Mouse (Mus musculus): Measurements from ENCODE around the gene Wfdc18.

DNA sequence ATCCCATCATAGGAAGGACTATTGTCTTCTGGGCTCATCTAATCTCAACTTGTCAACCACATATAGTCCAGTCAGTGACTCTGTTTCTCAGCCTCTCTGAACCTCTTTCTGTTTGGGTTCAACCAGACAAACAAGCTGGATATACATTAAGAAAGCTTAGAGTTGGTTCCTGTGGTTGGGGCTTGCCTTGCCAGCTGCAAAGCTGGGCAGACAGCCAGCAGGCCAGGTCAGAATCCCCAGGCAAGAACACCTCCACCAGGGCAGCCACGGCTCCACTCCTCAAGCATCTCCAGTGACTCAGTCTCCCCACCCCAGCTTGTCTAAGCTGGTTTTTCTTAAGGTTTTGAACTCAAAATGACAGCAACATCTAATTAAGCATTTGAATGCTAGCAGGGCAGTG lies 3.9 kb downstream of the Wfdc18 start:
- TF ChIP-seq EP300 (IDR thresholded peaks at IDR 0.05; ENCODE audit: insufficient read depth, low read depth, low read length) (no peak), CTCF (IDR thresholded peaks at IDR 0.05; ENCODE audit: low read depth, low read length) (no peak), POLR2A (IDR thresholded peaks at IDR 0.05; ENCODE audit: insufficient read depth, low read length) (no peak)
